Mouse (Mus musculus) hematopoietic stem cell, adult 5-6 weeks (primary cell): ENCODE data around the gene Mslnl. TPM values are rescaled to one million over a fixed set of nuclear protein-coding genes. Genes with fewer than 3 reads are reported as not detected.
A peak's percentile ranks its signal among the peaks of the same experiment; 100 is the strongest.

ENCODE experiments used
- ATAC-seq, 2 experiments: fragments of 125-278 bp in 1 of 2; replicated peaks in 1 of 2; 2 replicates each; pipeline ENCODE4 v1.8.0; 2016 to 2017; ENCODE audit warnings: inconsistent platforms in 2 of 2, mild to moderate bottlenecking in 2 of 2, moderate number of reproducible peaks in 2 of 2, low read depth in 1 of 2, moderate TSS enrichment in 1 of 2; ENCODE audit not compliant: low FRiP score in 2 of 2, poor library complexity in 2 of 2, severe bottlenecking in 2 of 2, insufficient read depth in 1 of 2, low TSS enrichment in 1 of 2
- total RNA-seq: library from RNA; stranded (forward); fragments of 172-1452, 232-1000 nt; gene quantifications from 2 replicates; pipeline ENCODE4 v1.2.3, GENCODE M21; 2017

Mslnl gene
- total RNA-seq, 1 experiment from 2014 or later = not detected

- no peak for ATAC-seq
Measured at GRCm38 (mm10) chr17:25796211-25796771, 60.4 kb downstream of the Mslnl start.

- peak; percentile 66 to 74 for ATAC-seq
Measured at GRCm38 (mm10) chr17:25796951-25797369, 61.1 kb downstream of the Mslnl start, which contains the start of gene Metrn. Gene Metrn, minus strand, starts transcription at chr17:25797136.

Other genes starting within 250 kb of the Mslnl start
- not detected in 2 replicates for gene Sstr5, start 238.8 kb upstream of the Mslnl start, total RNA-seq
- gene Sox8, start 165.4 kb upstream of the Mslnl start, total RNA-seq = not detected in 2 replicates
- gene Lmf1, start 157.0 kb upstream of the Mslnl start, total RNA-seq = 6.7 and 12.1 TPM in 2 replicates
- gene Gng13, start 18.9 kb upstream of the Mslnl start, total RNA-seq = not detected in 2 replicates
- gene Chtf18, start 8.6 kb upstream of the Mslnl start, total RNA-seq = 11.9 and 12.8 TPM in 2 replicates
- gene Rpusd1, start 8.4 kb upstream of the Mslnl start, total RNA-seq = 1.8 and 4.6 TPM in 2 replicates
- not detected in 2 replicates for gene Msln, start 18.3 kb downstream of the Mslnl start, total RNA-seq
- gene Narfl, start 37.7 kb downstream of the Mslnl start, total RNA-seq = 13.4 and 21.5 TPM in 2 replicates
- gene Haghl, start 49.6 kb downstream of the Mslnl start, total RNA-seq = 18.6 and 42.3 TPM in 2 replicates
- gene Ccdc78, start 50.5 kb downstream of the Mslnl start, total RNA-seq = 0.38 TPM in 1 of 2 replicates, not detected in the other
- 21.1 and 33.3 TPM in 2 replicates for gene Fam173a, start 56.9 kb downstream of the Mslnl start, total RNA-seq
- gene AC134908.4, start 59.6 kb downstream of the Mslnl start, total RNA-seq = not detected in 2 replicates
- 24.9 and 26.5 TPM in 2 replicates for gene Metrn, start 61.1 kb downstream of the Mslnl start, total RNA-seq
- 0.06 TPM in 1 of 2 replicates, not detected in the other for gene Fbxl16, start 73.0 kb downstream of the Mslnl start, total RNA-seq
- 16.5 and 17.6 TPM in 2 replicates for gene Wdr24, start 87.6 kb downstream of the Mslnl start, total RNA-seq
- gene Jmjd8, start 92.8 kb downstream of the Mslnl start, total RNA-seq = 23.2 and 25.3 TPM in 2 replicates
- gene Stub1, start 97.4 kb downstream of the Mslnl start, total RNA-seq = 79.5 and 84.8 TPM in 2 replicates
- gene Rhbdl1, start 101.3 kb downstream of the Mslnl start, total RNA-seq = not detected in 2 replicates
- gene Gm20683, start 105.7 kb downstream of the Mslnl start, total RNA-seq = 1.4 TPM in 1 of 2 replicates, not detected in the other
- 24.6 and 27.1 TPM in 2 replicates for gene Rhot2, start 108.8 kb downstream of the Mslnl start, total RNA-seq
- 13.0 and 13.6 TPM in 2 replicates for gene Wdr90, start 125.5 kb downstream of the Mslnl start, total RNA-seq
- gene Mcrip2, start 132.7 kb downstream of the Mslnl start, total RNA-seq = 7.3 and 13.5 TPM in 2 replicates
- 20.1 and 35.2 TPM in 2 replicates for gene Mettl26, start 139.0 kb downstream of the Mslnl start, total RNA-seq
- gene Wfikkn1, start 144.8 kb downstream of the Mslnl start, total RNA-seq = 0.79 and 1.1 TPM in 2 replicates
- 12.3 and 17.1 TPM in 2 replicates for gene Rab40c, start 183.7 kb downstream of the Mslnl start, total RNA-seq
- 33.8 and 47.5 TPM in 2 replicates for gene Pigq, start 208.9 kb downstream of the Mslnl start, total RNA-seq
- gene Nhlrc4, start 208.9 kb downstream of the Mslnl start, total RNA-seq = not detected in 2 replicates
- not detected in 2 replicates for gene A930017K11Rik, start 216.5 kb downstream of the Mslnl start, total RNA-seq
- gene Capn15, start 249.8 kb downstream of the Mslnl start, total RNA-seq = 3.3 and 8.1 TPM in 2 replicates